Mouse (Mus musculus): ENCODE results near the gene Wrnip1.

Gene Wrnip1

DNA sequence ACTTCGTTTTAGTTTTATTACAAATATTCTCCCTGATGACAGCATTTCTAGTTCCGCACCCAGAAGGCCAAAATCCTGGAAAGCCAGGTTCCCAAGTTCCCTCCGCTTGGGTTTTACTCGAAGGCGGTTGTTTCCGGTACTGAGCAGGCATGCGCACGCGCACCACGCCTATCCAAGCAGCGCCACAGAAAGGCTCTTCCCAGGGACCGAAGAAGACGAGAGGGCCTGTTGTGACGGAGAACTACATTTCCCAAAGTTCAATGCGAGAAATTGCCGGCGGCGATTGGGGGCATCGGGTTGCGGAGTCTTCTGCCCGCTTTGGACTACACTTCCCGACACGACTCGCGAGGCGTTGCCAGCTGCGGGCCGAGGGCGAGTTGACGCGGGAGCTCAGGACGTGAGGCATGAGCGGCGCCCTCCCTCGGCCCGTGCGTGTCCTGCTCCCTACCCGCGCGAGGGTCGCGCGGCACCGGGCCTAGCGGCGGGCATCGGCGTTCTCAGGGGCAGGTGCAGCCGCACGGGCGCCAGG lies at the start of gene Wrnip1:
Gene Wrnip1, plus strand, starts transcription at position 346 of the 529 bp plus-strand sequence.
- under 1% methylated on average over 51 of the region's 51 CpGs for WGBS

DNA sequence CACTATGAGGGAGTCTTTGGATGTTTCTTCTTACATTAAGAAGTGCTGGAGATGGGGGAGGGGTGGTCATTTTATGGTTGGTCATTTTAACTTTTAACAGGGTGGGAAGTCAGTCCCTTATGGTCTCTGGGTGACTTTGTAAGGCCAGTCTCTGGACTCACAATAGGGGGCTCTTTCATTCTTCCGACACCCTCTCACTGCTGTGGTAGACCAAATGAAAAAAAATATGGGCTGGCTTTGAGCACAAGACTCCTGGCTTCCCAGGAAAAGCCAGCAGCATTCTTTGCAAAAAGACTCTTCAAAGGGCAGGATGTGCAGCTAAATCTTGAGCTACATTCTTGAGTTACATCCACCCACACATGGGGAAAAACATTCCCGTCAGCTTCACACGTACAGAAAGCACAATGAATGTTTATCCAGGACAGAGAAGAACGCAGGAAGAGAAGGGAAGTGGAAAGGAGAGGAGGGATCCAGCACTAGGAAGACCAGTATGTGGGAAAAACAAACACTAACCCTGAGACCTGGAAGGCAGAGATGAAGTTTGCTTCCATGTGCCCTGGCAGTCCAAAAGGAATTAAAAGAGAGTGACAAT lies 49.7 kb upstream of the Wrnip1 start:
- 31% methylated on average over 4 of the region's 4 CpGs for WGBS

DNA sequence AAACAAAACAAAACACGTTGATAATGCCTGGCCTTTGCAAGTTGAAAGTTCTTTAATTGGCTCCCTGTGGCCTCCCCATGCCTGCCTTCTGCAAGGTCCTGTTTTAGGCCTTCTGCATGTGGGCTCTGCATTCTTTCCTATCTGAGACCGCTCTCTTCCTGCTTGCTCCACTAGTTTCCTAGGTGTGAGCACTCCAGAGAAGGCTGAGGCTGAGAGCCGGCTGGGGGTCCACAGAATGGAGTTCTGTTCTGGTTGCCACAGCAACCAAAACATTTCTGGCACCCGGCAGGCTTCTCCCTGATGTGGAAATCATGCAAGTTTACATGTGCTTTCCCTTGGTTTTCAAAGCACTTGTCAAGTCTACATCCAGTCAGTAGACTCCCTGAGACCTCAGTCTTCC lies 42.8 kb upstream of the Wrnip1 start:
- 28% methylated on average over 4 of the region's 4 CpGs for whole genome bisulfite sequencing

DNA sequence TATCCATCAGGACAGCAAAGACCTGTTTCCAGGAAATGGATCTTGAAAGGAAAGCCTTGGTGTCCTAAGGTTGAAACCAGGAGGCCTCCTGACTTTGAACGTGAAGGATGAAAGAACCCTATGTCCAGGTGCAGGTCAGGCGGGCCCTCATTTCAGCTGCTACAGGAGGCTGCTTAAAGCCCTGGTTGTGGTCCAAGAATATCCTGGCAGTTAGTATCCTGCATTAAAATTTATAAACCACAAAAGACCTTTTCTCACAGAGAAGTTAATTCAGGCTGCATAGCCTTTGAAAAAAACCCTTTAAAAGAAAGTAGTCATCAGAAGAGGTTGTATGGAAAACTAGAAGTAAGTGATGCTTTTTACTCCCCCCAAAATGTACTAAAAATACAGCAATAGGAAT lies 41.0 kb upstream of the Wrnip1 start:
- WGBS: 67% methylated on average over 2 of the region's 2 CpGs

DNA sequence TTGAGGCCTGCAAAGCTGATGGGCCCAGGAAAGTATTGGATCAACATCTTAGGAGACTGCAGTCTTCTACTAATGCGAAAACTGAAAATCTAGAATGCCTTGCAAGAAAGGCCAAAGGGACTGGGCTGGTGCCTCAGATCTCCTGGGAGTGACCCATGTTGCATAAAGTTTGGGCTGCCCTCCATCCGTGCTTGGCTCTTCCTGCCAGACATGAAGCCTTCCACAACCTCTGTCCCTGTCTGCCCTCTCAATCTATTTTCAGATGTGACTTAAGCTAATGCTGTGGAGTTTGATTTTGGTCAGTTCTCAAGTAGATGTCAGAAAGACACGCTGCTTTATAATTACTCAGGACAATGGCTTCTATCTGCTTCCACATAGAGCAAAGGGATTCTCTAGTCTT lies 38.7 kb upstream of the Wrnip1 start:
- WGBS: 87% methylated on average over 3 of the region's 3 CpGs

DNA sequence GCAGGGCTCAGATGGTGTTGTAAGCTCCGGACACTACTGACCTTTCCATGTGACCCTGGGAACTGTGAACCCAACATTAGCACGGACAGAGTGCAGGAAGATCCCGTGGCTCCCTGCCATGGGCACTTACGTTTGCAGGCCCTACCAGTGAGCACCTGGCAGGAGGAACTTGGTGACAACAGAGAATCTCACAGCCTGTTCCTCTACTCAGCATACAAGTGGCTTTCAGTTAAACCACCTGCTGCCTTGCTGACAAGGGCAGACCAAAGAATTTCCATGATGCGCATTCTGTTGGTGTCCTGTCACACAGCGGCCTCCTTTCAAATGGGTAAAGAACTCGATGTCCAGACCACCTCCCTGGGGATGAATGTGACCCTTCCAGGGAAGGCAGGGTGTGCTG lies 37.4 kb upstream of the Wrnip1 start:
- 65% methylated on average over 7 of the region's 7 CpGs for WGBS

DNA sequence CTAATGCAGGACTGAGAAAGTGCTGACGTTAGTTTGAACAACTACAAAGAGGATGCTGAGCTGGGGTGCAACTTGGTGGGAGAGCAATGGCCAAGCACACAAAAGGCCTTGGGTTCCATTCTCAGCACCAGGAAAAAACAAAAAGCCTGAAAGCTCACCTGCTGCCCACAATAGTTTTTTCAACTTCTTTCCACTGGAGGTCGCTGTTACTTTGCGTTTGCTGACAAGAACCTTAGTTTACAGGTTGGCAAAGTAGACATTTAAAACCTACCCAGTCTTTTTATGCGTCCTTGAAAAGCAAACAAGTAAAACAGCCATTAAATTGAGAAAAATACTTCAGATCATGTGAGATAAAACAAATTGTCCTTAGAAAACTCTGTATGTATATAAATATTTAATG lies 33.7 kb upstream of the Wrnip1 start:
- 19% methylated on average over 4 of the region's 4 CpGs for WGBS

DNA sequence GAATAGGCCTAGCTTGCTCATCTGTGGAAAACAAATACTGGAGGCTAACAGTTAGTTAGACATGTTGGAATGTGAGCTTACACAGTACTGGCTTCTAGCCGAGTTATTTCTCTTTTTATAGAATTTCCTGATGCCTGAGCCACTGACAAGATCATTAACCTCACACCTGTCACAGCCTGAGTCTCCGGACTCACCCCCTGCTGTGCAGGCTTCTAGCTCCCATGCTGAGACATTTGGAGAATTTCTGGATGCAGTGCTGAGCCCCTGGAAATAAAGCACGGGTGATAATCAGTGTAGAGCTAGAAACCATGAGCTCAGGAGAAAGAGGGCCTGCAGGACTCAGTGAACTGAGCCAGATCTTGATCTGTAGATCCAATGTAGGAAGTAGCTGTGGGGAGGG lies 31.9 kb upstream of the Wrnip1 start:
- 48% methylated on average over 3 of the region's 3 CpGs for WGBS

DNA sequence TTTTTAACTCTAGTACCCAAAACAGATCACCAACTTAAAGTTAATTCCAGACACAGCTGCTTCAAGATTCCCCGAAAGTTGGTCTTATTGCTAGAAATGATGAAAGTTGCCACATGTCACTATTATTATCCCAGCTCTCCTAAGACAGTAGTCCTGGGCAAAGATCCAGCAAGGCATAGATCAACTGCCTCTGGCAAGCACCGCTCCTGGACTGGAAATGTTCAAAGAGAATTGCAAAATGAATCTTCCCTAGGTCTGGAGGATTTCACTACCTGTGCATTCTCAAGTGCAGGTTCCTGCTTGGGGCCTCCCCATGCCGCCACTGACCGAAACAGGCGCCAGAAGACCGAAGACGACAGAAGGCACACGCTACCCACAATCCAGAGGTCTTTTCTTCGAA lies 25.9 kb upstream of the Wrnip1 start:
- WGBS: 70% methylated on average over 9 of the region's 9 CpGs

DNA sequence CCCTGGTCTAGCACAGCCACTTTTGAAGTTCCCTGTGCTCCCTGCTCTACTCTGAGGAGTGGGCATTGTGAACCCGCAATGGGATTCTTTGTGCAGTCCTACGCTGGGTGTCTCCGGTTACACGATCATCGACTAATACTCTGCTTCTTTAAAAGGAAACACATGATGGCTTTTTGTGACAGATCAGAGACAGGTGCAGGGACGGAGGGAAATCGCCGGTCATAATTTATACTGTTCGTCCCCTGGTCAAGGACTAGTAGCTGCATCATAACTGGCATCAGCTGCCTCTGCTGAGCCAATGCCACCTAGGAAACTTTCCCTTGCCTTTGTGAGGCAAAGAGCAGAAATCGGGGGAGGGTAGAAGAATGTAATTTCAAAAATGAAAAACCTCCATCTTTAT lies 25.5 kb upstream of the Wrnip1 start:
- 85% methylated on average over 10 of the region's 10 CpGs for WGBS

DNA sequence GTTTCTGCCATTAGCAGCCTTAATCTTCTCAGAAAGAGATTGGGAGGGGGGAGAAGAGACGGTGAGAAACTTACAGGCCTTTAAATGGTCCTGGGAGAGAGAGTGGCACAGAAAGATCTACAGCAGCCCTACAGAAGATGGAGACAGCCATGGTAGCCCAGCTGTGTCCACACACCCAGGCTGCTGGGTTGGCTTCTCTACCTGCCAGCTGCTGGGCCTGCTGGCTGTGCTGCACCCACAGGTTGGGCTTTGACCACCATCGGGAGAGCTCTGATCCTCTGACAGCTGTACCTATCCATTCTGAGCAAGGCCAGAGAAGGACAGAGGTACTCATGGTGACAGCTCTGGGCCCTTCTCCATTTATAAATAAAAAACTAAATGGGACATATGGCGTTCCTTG lies 23.0 kb upstream of the Wrnip1 start:
- WGBS: 88% methylated on average over 3 of the region's 3 CpGs

DNA sequence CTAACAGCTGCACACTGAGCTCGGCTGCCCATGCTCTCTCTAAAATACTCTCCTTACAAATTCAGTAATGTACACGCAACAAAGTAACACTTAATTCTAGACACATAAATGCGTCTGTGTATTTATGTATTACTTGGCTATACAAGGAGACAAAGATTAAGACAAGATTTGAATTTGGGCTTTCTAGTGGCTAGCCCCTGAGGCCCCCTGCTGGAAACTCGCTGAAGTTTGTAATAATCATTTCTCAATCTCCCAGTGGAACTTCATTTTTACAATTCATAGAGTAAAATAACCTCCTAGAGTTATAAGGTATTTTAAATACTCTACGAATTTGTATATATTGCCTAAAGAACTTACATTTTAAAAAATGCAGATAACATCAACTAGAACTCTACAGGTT lies 18.8 kb upstream of the Wrnip1 start:
- WGBS: 52% methylated on average over 5 of the region's 5 CpGs

DNA sequence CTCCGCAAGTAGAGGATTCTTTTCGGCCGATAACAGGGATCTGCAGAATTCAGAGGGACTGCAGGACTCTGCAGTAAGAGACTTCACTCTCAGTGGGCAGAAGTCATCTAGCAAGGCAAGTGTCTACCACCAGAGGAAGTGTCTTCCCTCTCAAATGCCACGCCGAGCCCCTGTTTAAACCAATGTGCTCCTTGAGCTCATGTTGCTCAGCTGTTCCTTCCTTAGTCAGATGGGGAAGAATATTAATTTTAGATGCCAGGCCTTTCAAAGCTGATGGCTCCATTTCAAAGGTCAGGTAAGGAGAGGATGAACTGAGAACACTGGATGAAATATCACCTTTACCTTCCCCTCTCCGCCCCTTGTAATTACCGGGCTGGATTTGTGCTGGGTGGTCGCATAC lies 18.0 kb upstream of the Wrnip1 start, which contains the start of gene Mylk4:
Gene Mylk4, minus strand, starts transcription at position 139 of the 400 bp plus-strand sequence.
- 69% methylated on average over 8 of the region's 8 CpGs for WGBS

DNA sequence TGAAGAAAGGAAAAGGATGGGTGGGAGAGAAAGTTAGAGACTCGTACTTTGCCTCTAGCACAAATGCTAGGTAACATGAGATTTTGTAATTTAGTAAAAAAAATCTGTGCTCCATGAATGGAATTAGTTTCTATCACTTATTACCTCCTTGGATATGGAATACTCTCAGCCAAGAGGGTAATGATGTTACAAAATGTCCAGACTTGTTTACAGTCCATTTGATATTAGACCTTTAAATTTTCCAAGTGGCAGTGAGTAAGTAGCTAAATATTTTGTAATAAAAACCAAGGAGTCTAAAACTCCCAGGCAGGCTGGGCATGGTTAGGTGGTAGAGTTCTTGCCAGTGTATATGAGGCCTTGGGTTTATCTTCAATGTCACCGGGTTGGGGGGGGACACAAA lies 14.3 kb upstream of the Wrnip1 start:
- 86% methylated on average over 2 of the region's 2 CpGs for WGBS

DNA sequence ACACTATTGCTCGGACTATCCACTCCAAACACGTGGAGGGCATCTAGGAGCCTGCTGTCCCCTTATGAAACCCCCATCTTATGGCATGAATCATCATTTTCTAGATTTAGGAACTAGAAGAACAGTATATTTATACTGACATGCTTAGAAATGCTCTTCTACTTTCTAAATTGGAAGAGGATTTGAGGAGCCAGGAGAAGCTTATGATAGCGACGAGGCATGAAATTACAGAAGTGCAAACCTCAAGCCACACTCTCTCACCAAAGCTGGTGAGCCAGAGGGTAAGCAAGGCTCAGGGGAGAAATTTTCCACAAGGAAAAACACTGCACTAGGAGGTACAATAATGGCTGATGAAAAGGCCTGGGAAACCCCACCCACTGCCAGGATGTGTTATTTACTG lies 12.1 kb upstream of the Wrnip1 start:
- WGBS: 57% methylated on average over 4 of the region's 4 CpGs

DNA sequence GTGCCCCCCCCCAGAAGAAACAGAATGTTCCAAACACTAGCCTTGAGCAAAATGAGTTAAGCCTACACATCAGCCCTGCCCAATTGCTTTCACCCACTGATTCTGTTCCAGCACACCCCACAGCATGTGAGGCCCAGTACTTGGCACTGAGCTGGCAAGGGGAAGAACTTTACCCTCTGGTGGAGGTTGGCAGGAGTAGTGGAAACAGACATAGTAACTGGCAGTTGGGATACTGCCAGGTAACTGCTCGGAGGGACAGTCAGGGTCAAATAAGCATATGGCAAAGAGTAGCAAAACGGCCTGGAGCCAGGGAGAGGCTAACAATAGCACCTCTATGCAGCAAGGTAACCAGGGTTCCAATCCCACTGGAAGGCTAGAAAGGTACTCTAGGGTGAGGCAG lies 7.2 kb upstream of the Wrnip1 start:
- WGBS: 52% methylated on average over 2 of the region's 2 CpGs

DNA sequence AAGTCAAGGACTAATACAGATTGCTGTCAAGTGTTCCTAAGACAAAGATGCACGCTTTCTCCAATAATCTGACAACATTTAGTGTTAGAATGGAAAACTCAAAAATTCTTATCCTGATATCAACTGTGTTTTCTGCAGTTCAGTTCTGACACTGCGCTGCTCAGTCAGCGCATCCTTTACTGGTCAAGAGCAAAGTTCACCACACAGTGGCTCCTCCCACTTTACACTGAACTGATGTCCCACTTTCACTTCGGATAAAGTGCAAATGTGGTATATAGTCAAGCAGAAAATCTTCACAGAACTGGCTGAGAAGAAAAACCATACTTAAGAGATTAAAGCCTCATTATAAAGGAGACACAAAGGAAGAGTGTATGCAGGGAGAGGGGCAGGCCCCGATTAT lies 6.7 kb upstream of the Wrnip1 start:
- 85% methylated on average over 5 of the region's 5 CpGs for WGBS

DNA sequence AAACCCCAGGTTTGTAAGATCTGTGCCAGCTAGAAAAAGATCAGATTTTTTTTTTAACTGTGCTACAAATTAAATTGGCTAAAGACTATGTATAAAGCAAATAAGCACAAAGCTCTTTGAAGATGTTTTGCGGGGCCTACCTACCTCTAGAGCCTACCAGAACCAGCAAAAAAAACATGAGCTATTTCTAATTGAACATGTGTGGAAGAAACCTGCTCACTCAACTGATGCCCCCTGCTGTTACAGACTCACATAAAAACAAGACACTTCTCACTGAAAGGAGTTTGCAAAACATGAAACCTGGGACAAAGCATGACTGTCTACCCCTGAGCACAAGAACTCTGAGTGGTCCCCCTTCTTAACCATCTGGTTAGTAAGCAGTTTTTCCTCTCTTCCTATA lies 4.8 kb upstream of the Wrnip1 start:
- 59% methylated on average over 1 of the region's 1 CpGs for WGBS

DNA sequence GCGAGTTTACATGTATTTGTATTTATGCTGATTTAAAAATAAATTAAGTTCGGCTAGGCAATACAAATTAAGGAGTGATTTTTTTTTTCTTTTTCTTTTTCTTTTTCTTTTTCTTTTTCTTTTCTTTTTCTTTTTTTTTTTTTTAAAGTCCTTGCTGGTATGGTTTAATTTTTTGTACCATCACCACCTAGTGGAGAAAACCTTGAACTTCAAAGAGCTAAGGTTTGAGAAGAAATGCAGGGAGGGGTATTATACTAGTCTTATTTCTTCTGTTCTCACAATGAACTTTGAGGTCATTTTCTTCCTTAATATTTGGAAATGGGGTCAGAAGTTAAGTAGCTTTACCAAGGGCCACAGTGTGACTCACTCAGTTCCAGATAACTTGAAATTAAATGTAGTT lies 2.7 kb upstream of the Wrnip1 start:
- 68% methylated on average over 2 of the region's 2 CpGs for WGBS

DNA sequence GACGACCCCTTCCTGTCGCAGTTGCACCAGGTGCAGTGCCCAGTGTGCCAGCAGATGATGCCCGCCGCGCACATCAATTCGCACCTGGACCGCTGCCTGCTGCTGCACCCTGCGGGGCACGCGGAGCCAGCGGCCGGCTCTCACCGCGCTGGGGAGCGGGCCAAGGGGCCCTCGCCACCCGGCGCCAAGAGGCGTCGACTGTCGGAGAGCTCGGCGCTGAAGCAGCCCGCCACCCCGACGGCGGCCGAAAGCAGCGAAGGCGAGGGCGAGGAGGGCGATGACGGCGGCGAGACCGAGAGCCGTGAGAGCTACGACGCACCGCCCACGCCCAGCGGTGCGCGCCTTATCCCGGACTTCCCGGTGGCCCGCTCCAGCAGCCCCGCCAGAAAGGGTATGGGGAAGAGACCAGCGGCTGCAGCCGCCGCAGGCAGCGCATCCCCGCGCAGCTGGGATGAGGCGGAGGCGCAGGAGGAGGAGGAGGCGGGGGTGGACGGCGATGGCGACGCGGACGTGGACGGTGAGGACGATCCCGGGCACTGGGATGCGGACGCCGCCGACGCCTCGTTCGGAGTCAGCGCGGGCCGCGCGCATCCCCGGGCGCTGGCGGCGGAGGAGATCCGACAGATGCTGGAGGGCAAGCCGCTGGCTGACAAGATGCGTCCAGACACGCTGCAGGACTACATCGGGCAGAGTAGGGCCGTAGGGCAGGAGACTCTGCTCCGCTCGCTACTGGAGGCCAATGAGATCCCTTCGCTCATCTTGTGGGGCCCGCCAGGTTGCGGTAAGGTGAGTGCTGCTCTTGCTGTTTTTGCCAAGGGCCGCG lies 632 bp downstream of the Wrnip1 start, which contains the start of gene D930007J09Rik:
Gene D930007J09Rik, minus strand, starts transcription at position 591 of the 823 bp plus-strand sequence.
- under 1% methylated on average over 94 of the region's 95 CpGs for WGBS

DNA sequence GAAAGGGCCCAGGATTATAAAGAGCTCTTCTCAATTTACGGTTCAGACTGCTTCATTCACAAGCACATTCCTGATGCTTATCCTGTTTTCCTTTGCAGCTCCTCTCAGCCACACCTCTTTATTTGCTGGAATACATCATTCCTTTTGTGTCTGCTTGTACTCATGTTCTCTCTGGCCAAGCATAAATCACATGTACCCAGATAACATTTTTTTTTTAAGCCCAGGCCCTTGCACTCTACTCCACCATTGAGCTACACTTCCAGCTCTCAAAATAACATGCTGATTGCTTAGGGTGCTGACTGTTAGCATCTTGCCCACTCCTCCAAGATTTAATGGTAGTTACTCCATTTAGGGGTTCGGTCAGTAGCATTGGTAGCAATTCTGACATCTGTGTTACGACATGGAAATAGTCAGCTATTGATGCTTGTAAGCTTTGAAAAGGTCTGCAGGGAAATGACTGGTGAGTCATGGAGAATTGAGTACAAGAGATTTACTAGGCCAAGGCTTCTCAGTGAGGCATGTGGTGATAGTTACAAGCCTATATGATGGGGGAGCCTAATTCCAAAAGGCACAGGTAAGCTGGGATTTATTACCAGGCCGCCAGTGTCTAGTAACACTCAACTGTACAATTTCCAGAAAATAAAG lies 2.0 kb downstream of the Wrnip1 start:
- 55% methylated on average over 4 of the region's 4 CpGs for WGBS

DNA sequence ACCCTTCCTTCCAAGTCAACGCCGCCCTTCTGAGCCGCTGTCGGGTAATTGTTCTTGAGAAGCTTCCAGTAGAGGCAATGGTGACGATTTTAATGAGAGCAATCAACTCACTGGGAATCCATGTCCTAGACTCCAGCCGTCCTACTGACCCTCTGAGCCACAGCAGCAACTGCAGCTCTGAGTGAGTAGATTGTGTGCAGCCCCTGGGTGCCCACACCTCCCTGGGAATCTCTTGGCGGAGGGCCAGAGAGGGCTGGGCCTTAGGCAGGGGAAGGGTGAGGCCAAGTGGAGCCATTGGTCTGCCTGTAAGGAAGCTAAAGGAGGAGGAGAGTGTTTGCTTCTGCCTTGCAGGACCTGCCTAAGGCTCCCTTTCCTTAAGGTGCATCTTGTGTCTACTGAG lies 5.0 kb downstream of the Wrnip1 start:
- 79% methylated on average over 7 of the region's 7 CpGs for WGBS

DNA sequence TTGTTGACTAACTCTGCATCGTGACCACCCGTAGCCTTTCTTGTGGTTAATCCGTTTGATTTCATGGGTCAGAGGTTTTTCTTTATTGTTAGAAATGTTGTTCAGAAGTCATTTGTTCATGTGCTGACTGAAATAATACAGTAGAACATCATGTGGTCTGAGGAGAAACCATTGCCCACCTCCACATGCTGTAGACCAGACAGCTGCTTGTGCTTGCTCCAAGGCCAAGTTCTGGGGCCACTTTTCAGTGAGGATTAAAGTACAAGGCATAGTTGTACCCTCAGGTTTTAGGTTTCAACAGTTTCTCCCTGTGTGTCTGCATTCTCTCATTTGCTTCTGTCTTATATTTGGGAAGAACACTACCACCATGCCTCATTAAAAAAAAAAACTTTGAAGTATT lies 5.8 kb downstream of the Wrnip1 start:
- 78% methylated on average over 3 of the region's 3 CpGs for WGBS

Measured in cerebral cortex, adult 2 months (tissue).